Mouse (Mus musculus) E14TG2a.4 (cell line): Measurements from ENCODE around the gene Ddx4.

Experiments
- CTCF ChIP-seq: conservative IDR thresholded peaks from 2 replicates; pipeline ENCODE4 v1.5.1; 2014; ENCODE audit warnings: low read length
- POU5F1 ChIP-seq: IDR thresholded peaks from 2 replicates; pipeline ENCODE4 v1.6.1; 2014; ENCODE audit warnings: low read length, borderline replicate concordance

GRCm38 (mm10) chr13:112642897-112643296, 9.4 kb downstream of the Ddx4 start:
- no peak for TF ChIP-seq CTCF
- TF ChIP-seq POU5F1 = no peak
